Mouse (Mus musculus) stomach, embryonic 15.5 days (tissue): ENCODE results near the gene Ptbp1. TPM values are rescaled to one million over a fixed set of nuclear protein-coding genes. Genes with fewer than 3 reads are reported as not detected.

Experiments used
- ATAC-seq: fragments of 200-750 bp; cut with Nextera tagmentation; 2 replicates; pipeline ENCODE4 v1.8.0; 2017; ENCODE audit warnings: low read depth, moderate number of reproducible peaks, moderate TSS enrichment; ENCODE audit not compliant: insufficient read depth, low FRiP score
- H3K27ac ChIP-seq: fragments of 300-500 bp; sonication (generic); 2 replicates; pipeline ENCODE4 v1.5.1; 2015; ENCODE audit warnings: mild to moderate bottlenecking, inconsistent platforms
- H3K27me3 ChIP-seq: fragments of 300-500 bp; sonication (generic); replicated peaks from 2 replicates; pipeline ENCODE4 v1.6.1; 2015; ENCODE audit warnings: inconsistent platforms
- H3K36me3 ChIP-seq: fragments of 300-500 bp; sonication (generic); 2 replicates; pipeline ENCODE4 v1.6.1; 2015; ENCODE audit warnings: inconsistent platforms
- H3K4me1 ChIP-seq: fragments of 300-500 bp; sonication (generic); 2 replicates; pipeline ENCODE4 v1.6.1; 2015; ENCODE audit warnings: inconsistent platforms
- H3K4me2 ChIP-seq: fragments of 300-500 bp; sonication (generic); 2 replicates; pipeline ENCODE4 v1.6.1; 2015; ENCODE audit warnings: mild to moderate bottlenecking, inconsistent platforms
- H3K4me3 ChIP-seq: fragments of 300-500 bp; sonication (generic); replicated peaks from 2 replicates; pipeline ENCODE4 v1.5.1; 2015; ENCODE audit warnings: inconsistent platforms
- H3K9ac ChIP-seq: fragments of 300-500 bp; sonication (generic); 2 replicates; pipeline ENCODE4 v1.6.1; 2015; ENCODE audit warnings: inconsistent platforms
- H3K9me3 ChIP-seq: fragments of 300-500 bp; sonication (generic); 2 replicates; pipeline ENCODE4 v1.6.1; 2016; ENCODE audit warnings: inconsistent platforms
- WGBS: fragments of 180-500 bp; shearing (Covaris S2); methylation state at CpG from one replicate; pipeline ENCODE4 v1.1.7; 2015; 5-methylcytosine and 5-hydroxymethylcytosine counted together
- polyA plus RNA-seq: library from polyadenylated mRNA; unstranded; fragments of >200 nt; fragmentation: Nextera tagmentation; extraction: Ambion mirVana; gene quantifications from 2 replicates; pipeline ENCODE4 v1.2.1, GENCODE M21; 2015

The Ptbp1 gene
- polyA plus RNA-seq, 1 experiment from 2014 or later: 295 TPM

GRCm38 (mm10) chr10:79853392-79853791 lies 835 bp upstream of the Ptbp1 start:
- Histone ChIP-seq H3K27ac (peak overlapping the region; percentile 100), H3K4me3 (peak overlapping the region; percentile 96), H3K4me1 (peaks cover 43% of the 10 kb centered on the region), H3K4me2 (peak overlapping the region; percentile 85), H3K9ac (peak overlapping the region; percentile 51), H3K36me3 (no peaks in the 10 kb centered on the region), H3K9me3 (no peaks in the 10 kb centered on the region), H3K27me3 (no peaks in the 10 kb centered on the region)
- WGBS: under 1% methylated on average over 15 of the region's 15 CpGs
- peak; percentile 55 for ATAC-seq

- ATAC-seq: no peak
- H3K4me2 ChIP-seq: peak overlapping the region; percentile 90
- peaks cover 14% of the 10 kb centered on the region for H3K36me3 ChIP-seq
- peaks cover 54% of the 10 kb centered on the region for H3K4me1 ChIP-seq
- WGBS: under 1% methylated on average over 82 of the region's 83 CpGs
- peak overlapping the region; percentile 100 for H3K27ac ChIP-seq
- peak overlapping the region; percentile 96 for H3K4me3 ChIP-seq
- H3K9ac ChIP-seq: peak overlapping the region; percentile 99
- H3K9me3 ChIP-seq: no peaks in the 10 kb centered on the region
- no peaks in the 10 kb centered on the region for H3K27me3 ChIP-seq
Observed at GRCm38 (mm10) chr10:79854801-79855541, 744 bp downstream of the Ptbp1 start.

GRCm38 (mm10) chr10:79855558-79856184 lies 1.4 kb downstream of the Ptbp1 start:
- WGBS: 2% methylated on average over 10 of the region's 10 CpGs
- Histone ChIP-seq H3K4me3 (peak overlapping the region; percentile 96), H3K27ac (peak overlapping the region; percentile 100), H3K9ac (peak overlapping the region; percentile 99; the same call in 1 of the 2 replicates), H3K36me3 (peaks cover 21% of the 10 kb centered on the region), H3K27me3 (no peaks in the 10 kb centered on the region), H3K4me1 (peaks cover 58% of the 10 kb centered on the region), H3K4me2 (peak overlapping the region; percentile 90), H3K9me3 (no peaks in the 10 kb centered on the region)
- no peak for ATAC-seq

- peak overlapping the region; percentile 99 for H3K9ac ChIP-seq
- 26% methylated on average over 6 of the region's 6 CpGs for WGBS
- peaks cover 59% of the 10 kb centered on the region for H3K4me1 ChIP-seq
- H3K9me3 ChIP-seq: no peaks in the 10 kb centered on the region
- no peak for ATAC-seq
- peaks cover 28% of the 10 kb centered on the region for H3K36me3 ChIP-seq
- peak overlapping the region; percentile 96 for H3K4me3 ChIP-seq
- no peaks in the 10 kb centered on the region for H3K27me3 ChIP-seq
- H3K4me2 ChIP-seq: peak overlapping the region; percentile 90
- H3K27ac ChIP-seq: peak overlapping the region; percentile 100
Observed at GRCm38 (mm10) chr10:79856280-79856679, 2.1 kb downstream of the Ptbp1 start.

- 20% methylated on average over 7 of the region's 7 CpGs for WGBS
Observed at GRCm38 (mm10) chr10:79856704-79857451, 2.7 kb downstream of the Ptbp1 start.

GRCm38 (mm10) chr10:79857452-79857811 lies 3.2 kb downstream of the Ptbp1 start:
- peaks cover 47% of the 10 kb centered on the region for H3K4me1 ChIP-seq
- WGBS: 8% methylated on average over 4 of the region's 4 CpGs
- peak overlapping the region; percentile 11; the same call in 1 of the 2 replicates for H3K9ac ChIP-seq
- H3K27ac ChIP-seq: peak overlapping the region; percentile 100
- no peaks in the 10 kb centered on the region for H3K9me3 ChIP-seq
- no peaks in the 10 kb centered on the region for H3K27me3 ChIP-seq
- peak overlapping the region; percentile 90 for H3K4me2 ChIP-seq
- H3K36me3 ChIP-seq: peaks cover 38% of the 10 kb centered on the region
- no peak for ATAC-seq
- peak overlapping the region; percentile 96 for H3K4me3 ChIP-seq

More at GRCm38 (mm10) chr10:79856704-79857451, 2.7 kb downstream of the Ptbp1 start:
- peak overlapping the region; percentile 100 for H3K27ac ChIP-seq
- H3K9me3 ChIP-seq: no peaks in the 10 kb centered on the region
- H3K9ac ChIP-seq: peak overlapping the region; percentile 99; the same call in 1 of the 2 replicates
- ATAC-seq: no peak
- peak overlapping the region; percentile 96 for H3K4me3 ChIP-seq
- H3K4me1 ChIP-seq: peaks cover 53% of the 10 kb centered on the region
- H3K36me3 ChIP-seq: peaks cover 34% of the 10 kb centered on the region
- peak overlapping the region; percentile 90 for H3K4me2 ChIP-seq
- no peaks in the 10 kb centered on the region for H3K27me3 ChIP-seq

GRCm38 (mm10) chr10:79857894-79858293 lies 3.7 kb downstream of the Ptbp1 start:
- ATAC-seq: no peak
- Histone ChIP-seq H3K36me3 (peaks cover 43% of the 10 kb centered on the region), H3K4me3 (peak overlapping the region; percentile 96)

GRCm38 (mm10) chr10:79858416-79859074 lies 4.3 kb downstream of the Ptbp1 start:
- Histone ChIP-seq H3K27ac (peak overlapping the region; percentile 100), H3K36me3 (peaks cover 48% of the 10 kb centered on the region), H3K4me3 (peak overlapping the region; percentile 96), H3K4me1 (peaks cover 40% of the 10 kb centered on the region), H3K9ac (no peak overlapping the region; the same call in 1 of the 2 replicates), H3K27me3 (no peaks in the 10 kb centered on the region), H3K4me2 (peak overlapping the region; percentile 90), H3K9me3 (no peaks in the 10 kb centered on the region)
- WGBS: 41% methylated on average over 17 of the region's 17 CpGs
- ATAC-seq: no peak

More at GRCm38 (mm10) chr10:79857894-79858293, 3.7 kb downstream of the Ptbp1 start:
- Histone ChIP-seq H3K27me3 (no peaks in the 10 kb centered on the region), H3K9ac (no peak overlapping the region), H3K9me3 (no peaks in the 10 kb centered on the region), H3K27ac (peak overlapping the region; percentile 100), H3K4me2 (peak overlapping the region; percentile 90), H3K4me1 (peaks cover 43% of the 10 kb centered on the region)
- WGBS: 38% methylated on average over 2 of the region's 2 CpGs

- Histone ChIP-seq H3K27ac (no peak overlapping the region), H3K9ac (no peak overlapping the region), H3K4me3 (no peak overlapping the region), H3K27me3 (no peaks in the 10 kb centered on the region), H3K4me2 (no peak overlapping the region), H3K36me3 (peaks cover 50% of the 10 kb centered on the region), H3K9me3 (no peaks in the 10 kb centered on the region), H3K4me1 (peaks cover 40% of the 10 kb centered on the region)
- no peak for ATAC-seq
- WGBS: 74% methylated on average over 11 of the region's 11 CpGs
Observed at GRCm38 (mm10) chr10:79859116-79859515, 4.9 kb downstream of the Ptbp1 start.

- H3K27ac ChIP-seq: no peak overlapping the region
- H3K4me1 ChIP-seq: peaks cover 42% of the 10 kb centered on the region
- 91% methylated on average over 26 of the region's 26 CpGs for WGBS
- no peaks in the 10 kb centered on the region for H3K27me3 ChIP-seq
- H3K9me3 ChIP-seq: no peaks in the 10 kb centered on the region
- no peak overlapping the region for H3K9ac ChIP-seq
- no peak overlapping the region for H3K4me3 ChIP-seq
- H3K4me2 ChIP-seq: no peak overlapping the region
- ATAC-seq: no peak
- peaks cover 59% of the 10 kb centered on the region for H3K36me3 ChIP-seq
Observed at GRCm38 (mm10) chr10:79860079-79860911, 6.1 kb downstream of the Ptbp1 start.
